Mouse (Mus musculus) forelimb bud, embryonic 11.5 days (tissue): Measurements from ENCODE around the gene Efcab6.

ENCODE experiments used
- DNase-seq: peaks from one replicate; pipeline ENCODE4 v3.0.0-alpha.2; 2012; ENCODE audit warnings: low read depth, low spot score

Gene Efcab6

GRCm38 (mm10) chr15:83977108-83977507, 88.1 kb downstream of the Efcab6 start:
- DNase-seq = peak; percentile 80

- DNase-seq = no peak
Observed at GRCm38 (mm10) chr15:83972206-83972605, 93.0 kb downstream of the Efcab6 start.

GRCm38 (mm10) chr15:83967802-83968201, 97.4 kb downstream of the Efcab6 start:
- DNase-seq = no peak

GRCm38 (mm10) chr15:83965126-83965525, 100.1 kb downstream of the Efcab6 start:
- DNase-seq = no peak

GRCm38 (mm10) chr15:83958376-83958775, 106.8 kb downstream of the Efcab6 start:
- no peak for DNase-seq

- DNase-seq = no peak
Observed at GRCm38 (mm10) chr15:83956996-83957395, 108.2 kb downstream of the Efcab6 start.

- DNase-seq = no peak
Observed at GRCm38 (mm10) chr15:83955948-83956707, 109.1 kb downstream of the Efcab6 start.

GRCm38 (mm10) chr15:83949729-83950491, 115.3 kb downstream of the Efcab6 start:
- no peak for DNase-seq

GRCm38 (mm10) chr15:83939703-83940102, 125.5 kb downstream of the Efcab6 start:
- no peak for DNase-seq

GRCm38 (mm10) chr15:83938466-83938865, 126.7 kb downstream of the Efcab6 start:
- DNase-seq = no peak

GRCm38 (mm10) chr15:83936506-83936905, 128.7 kb downstream of the Efcab6 start:
- no peak for DNase-seq

GRCm38 (mm10) chr15:83934816-83935215, 130.4 kb downstream of the Efcab6 start:
- no peak for DNase-seq

GRCm38 (mm10) chr15:83925338-83925737, 139.8 kb downstream of the Efcab6 start:
- no peak for DNase-seq

GRCm38 (mm10) chr15:83924656-83925055, 140.5 kb downstream of the Efcab6 start:
- DNase-seq = peak; percentile 76

- DNase-seq = no peak
Observed at GRCm38 (mm10) chr15:83915376-83915775, 149.8 kb downstream of the Efcab6 start.

GRCm38 (mm10) chr15:83913028-83913714, 152.0 kb downstream of the Efcab6 start:
- DNase-seq = no peak

- DNase-seq = no peak
Observed at GRCm38 (mm10) chr15:83906472-83906871, 158.7 kb downstream of the Efcab6 start.

GRCm38 (mm10) chr15:83897286-83897685, 167.9 kb downstream of the Efcab6 start:
- DNase-seq = no peak

- no peak for DNase-seq
Observed at GRCm38 (mm10) chr15:83896011-83896410, 169.2 kb downstream of the Efcab6 start.

GRCm38 (mm10) chr15:83894261-83894660, 170.9 kb downstream of the Efcab6 start:
- DNase-seq = no peak

GRCm38 (mm10) chr15:83892871-83893270, 172.3 kb downstream of the Efcab6 start:
- no peak for DNase-seq

GRCm38 (mm10) chr15:83884291-83884690, 180.9 kb downstream of the Efcab6 start:
- DNase-seq = no peak
